Mouse (Mus musculus): ENCODE measurements around the gene Rnf157. TPM values are rescaled to one million over a fixed set of nuclear protein-coding genes. Genes with fewer than 3 reads are reported as not detected.
"Not testable (repeated sequence)": the region's sequence is repeated elsewhere in the genome, so short reads cannot be mapped to it uniquely, and the experiment has no call there.

The Rnf157 gene
- polyA plus RNA-seq, 1 experiment, result 199 TPM

DNA sequence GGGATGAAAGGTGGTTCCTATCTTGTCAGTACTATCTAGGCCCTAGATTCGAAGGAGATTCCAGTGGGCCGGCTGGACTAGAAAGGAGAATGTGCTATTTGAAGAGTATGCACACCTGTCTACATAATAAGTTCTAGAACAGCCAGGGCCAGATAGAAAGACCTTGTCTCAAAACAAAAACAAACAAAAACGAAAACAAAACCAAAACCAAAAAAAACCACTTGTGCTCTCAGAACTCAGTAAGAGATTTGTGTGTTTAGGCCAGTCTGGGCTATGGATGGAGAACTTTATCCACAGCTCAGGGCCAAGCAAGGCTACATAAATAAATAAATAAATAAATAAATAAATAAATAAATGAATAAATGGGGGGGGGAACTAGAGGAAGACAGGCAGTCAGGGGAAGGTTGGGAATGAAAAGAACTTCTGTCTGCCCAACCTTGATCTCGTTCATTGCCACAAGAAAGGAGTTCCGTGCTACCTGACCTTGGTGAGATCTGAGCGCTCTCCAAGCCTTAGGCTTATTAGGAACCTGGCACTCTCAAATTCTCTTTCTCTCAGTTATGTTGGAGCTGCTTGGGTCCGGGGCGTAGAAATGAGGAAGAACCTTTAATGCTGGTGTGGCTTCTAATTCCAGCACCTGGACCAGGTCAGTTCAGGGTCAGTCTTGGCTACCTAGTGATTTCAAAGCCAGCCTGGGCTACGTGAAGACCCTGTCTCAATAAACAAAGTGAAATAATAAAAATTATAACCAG is 17.2 kb upstream of the Rnf157 start:
- no peak overlapping the region for H3K4me3 ChIP-seq (ENCODE audit: insufficient read depth, low read depth, low read length)
- 87% methylated on average over 9 of the region's 9 CpGs for WGBS
- no peak for TF ChIP-seq CTCF (IDR thresholded peaks at IDR 0.05; ENCODE audit: insufficient read depth, low read depth, low read length)
- no peak for TF ChIP-seq POLR2A (IDR thresholded peaks at IDR 0.05; ENCODE audit: insufficient read depth, low read depth, low read length)
- peaks cover 19% of the 10 kb centered on the region for H3K4me1 ChIP-seq (ENCODE audit: control insufficient read depth, insufficient read depth, low read length)
- H3K27ac ChIP-seq (ENCODE audit: insufficient read depth, low read depth, low read length), result no peak overlapping the region

- Histone ChIP-seq H3K27ac (ENCODE audit: insufficient read depth, low read depth, low read length) (no peak overlapping the region), H3K4me3 (ENCODE audit: insufficient read depth, low read depth, low read length) (no peak overlapping the region), H3K4me1 (ENCODE audit: control insufficient read depth, insufficient read depth, low read length) (peaks cover 19% of the 10 kb centered on the region)
- WGBS, result 51% methylated on average over 13 of the region's 13 CpGs
- TF ChIP-seq POLR2A (IDR thresholded peaks at IDR 0.05; ENCODE audit: insufficient read depth, low read depth, low read length) (no peak), CTCF (IDR thresholded peaks at IDR 0.05; ENCODE audit: insufficient read depth, low read depth, low read length) (no peak)
Observed at GRCm38 (mm10) chr11:116428872-116429859, 16.3 kb upstream of the Rnf157 start.

- Histone ChIP-seq H3K27ac (ENCODE audit: insufficient read depth, low read depth, low read length) (no peak overlapping the region), H3K4me1 (ENCODE audit: control insufficient read depth, insufficient read depth, low read length) (peaks cover 19% of the 10 kb centered on the region), H3K4me3 (ENCODE audit: insufficient read depth, low read depth, low read length) (no peak overlapping the region)
- 87% methylated on average over 6 of the region's 6 CpGs for WGBS
- TF ChIP-seq POLR2A (IDR thresholded peaks at IDR 0.05; ENCODE audit: insufficient read depth, low read depth, low read length), result no peak
- TF ChIP-seq CTCF (IDR thresholded peaks at IDR 0.05; ENCODE audit: insufficient read depth, low read depth, low read length), result no peak
Observed at GRCm38 (mm10) chr11:116426852-116427575, 14.2 kb upstream of the Rnf157 start.

DNA sequence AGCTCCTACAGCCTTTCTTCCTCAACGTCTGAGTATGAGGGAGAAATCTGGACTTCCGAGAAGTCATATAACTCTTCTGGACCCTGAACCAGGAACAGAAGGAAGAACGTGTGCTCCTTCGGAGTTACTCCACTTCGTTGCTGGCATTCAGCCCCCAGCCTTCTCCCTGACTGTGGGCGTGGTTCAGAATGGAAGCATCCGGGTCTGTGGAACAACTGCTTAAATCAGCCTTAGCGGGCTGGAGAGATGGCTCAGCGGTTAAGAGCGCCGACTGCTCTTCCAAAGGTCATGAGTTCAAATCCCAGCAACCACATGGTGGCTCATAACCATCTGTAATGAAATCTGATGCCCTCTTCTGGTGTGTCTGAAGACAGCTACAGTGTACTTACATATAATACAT is 13.5 kb upstream of the Rnf157 start:
- 89% methylated on average over 11 of the region's 11 CpGs for WGBS

DNA sequence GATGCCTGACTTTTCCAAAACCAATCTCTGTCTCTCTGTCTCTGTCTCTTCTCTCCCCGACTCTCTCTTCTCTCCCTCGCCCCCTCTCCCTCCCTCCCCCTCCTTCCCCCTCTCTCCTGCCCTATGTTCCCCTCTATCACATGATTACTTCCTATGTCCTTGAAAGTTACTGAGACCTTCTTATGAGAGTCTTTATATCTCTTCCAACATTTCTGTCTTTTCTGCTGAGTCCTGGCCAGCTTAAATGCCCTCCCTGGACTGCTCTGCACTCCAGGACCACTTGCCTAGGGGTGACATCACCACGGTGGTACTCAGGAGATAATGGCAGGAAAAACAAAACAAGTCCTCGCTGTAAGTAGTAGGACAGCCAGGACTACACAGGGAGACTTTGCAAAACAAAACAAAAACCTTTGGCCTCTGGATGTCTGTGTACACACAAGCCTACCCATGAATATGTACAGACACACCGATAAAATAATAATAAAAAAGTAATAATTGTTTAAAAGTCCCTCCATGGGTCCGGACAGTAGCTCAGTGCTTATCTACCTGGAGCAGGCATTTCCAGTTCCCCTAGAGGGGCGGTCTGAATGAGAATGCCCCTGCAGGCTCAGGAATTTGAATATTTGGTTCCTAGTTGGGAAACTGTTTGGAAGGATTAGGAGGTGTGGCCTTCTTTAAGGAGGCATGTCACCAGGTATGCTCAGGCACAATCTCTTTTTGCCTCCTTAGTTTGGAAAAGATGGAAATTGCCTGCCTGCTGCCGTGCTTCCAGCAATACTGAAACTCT is 12.0 kb upstream of the Rnf157 start:
- 60% methylated on average over 8 of the region's 8 CpGs for WGBS
- Histone ChIP-seq H3K27ac (ENCODE audit: insufficient read depth, low read depth, low read length) (no peak overlapping the region), H3K4me3 (ENCODE audit: insufficient read depth, low read depth, low read length) (no peak overlapping the region), H3K4me1 (ENCODE audit: control insufficient read depth, insufficient read depth, low read length) (peaks cover 7% of the 10 kb centered on the region)
- TF ChIP-seq CTCF (IDR thresholded peaks at IDR 0.05; ENCODE audit: insufficient read depth, low read depth, low read length) (no peak), POLR2A (IDR thresholded peaks at IDR 0.05; ENCODE audit: insufficient read depth, low read depth, low read length) (no peak)

More for the DNA sequence above, 13.5 kb upstream of the Rnf157 start:
- H3K4me1 ChIP-seq (ENCODE audit: control insufficient read depth, insufficient read depth, low read length), result peaks cover 15% of the 10 kb centered on the region
- H3K4me3 ChIP-seq (ENCODE audit: insufficient read depth, low read depth, low read length); H3K27ac ChIP-seq (ENCODE audit: insufficient read depth, low read depth, low read length): not testable (repeated sequence)

- no peak overlapping the region for H3K4me3 ChIP-seq (ENCODE audit: insufficient read depth, low read depth, low read length)
- H3K4me1 ChIP-seq (ENCODE audit: control insufficient read depth, insufficient read depth, low read length), result peaks cover 2% of the 10 kb centered on the region
- no peak overlapping the region for H3K27ac ChIP-seq (ENCODE audit: insufficient read depth, low read depth, low read length)
- 88% methylated on average over 10 of the region's 10 CpGs for WGBS
- TF ChIP-seq POLR2A (IDR thresholded peaks at IDR 0.05; ENCODE audit: insufficient read depth, low read depth, low read length), result no peak
- no peak for TF ChIP-seq CTCF (IDR thresholded peaks at IDR 0.05; ENCODE audit: insufficient read depth, low read depth, low read length)
Observed at GRCm38 (mm10) chr11:116423782-116424620, 11.2 kb upstream of the Rnf157 start.

DNA sequence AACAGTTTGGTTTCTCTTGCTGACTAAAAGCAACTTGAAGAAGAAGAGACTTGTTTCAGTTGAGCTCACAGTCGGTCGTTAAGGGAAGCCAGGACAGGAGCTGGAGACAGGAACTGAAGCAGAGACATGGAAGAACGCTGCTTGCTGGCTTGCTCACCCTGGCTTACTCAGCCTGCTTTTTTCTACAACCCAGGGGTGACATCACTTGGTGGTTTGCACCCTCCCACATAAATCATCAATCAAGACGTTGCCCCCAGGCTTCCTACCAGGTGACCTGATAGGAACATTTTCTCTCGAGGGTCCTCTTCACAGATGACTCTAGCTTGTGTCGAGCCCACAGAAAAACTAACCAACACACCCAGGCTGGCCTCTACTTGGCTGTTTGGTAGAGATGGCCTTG is 10.4 kb upstream of the Rnf157 start:
- H3K4me1 ChIP-seq (ENCODE audit: control insufficient read depth, insufficient read depth, low read length), result peaks cover 1% of the 10 kb centered on the region; the same call in 1 of the 2 replicates
- H3K4me3 ChIP-seq (ENCODE audit: insufficient read depth, low read depth, low read length), result no peak overlapping the region
- TF ChIP-seq CTCF (IDR thresholded peaks at IDR 0.05; ENCODE audit: insufficient read depth, low read depth, low read length), result no peak
- TF ChIP-seq POLR2A (IDR thresholded peaks at IDR 0.05; ENCODE audit: insufficient read depth, low read depth, low read length), result no peak
- WGBS, result 90% methylated on average over 6 of the region's 6 CpGs
- no peak overlapping the region for H3K27ac ChIP-seq (ENCODE audit: insufficient read depth, low read depth, low read length)

Data from olfactory bulb, adult 2 months (tissue).